In the genomic region with DNA sequence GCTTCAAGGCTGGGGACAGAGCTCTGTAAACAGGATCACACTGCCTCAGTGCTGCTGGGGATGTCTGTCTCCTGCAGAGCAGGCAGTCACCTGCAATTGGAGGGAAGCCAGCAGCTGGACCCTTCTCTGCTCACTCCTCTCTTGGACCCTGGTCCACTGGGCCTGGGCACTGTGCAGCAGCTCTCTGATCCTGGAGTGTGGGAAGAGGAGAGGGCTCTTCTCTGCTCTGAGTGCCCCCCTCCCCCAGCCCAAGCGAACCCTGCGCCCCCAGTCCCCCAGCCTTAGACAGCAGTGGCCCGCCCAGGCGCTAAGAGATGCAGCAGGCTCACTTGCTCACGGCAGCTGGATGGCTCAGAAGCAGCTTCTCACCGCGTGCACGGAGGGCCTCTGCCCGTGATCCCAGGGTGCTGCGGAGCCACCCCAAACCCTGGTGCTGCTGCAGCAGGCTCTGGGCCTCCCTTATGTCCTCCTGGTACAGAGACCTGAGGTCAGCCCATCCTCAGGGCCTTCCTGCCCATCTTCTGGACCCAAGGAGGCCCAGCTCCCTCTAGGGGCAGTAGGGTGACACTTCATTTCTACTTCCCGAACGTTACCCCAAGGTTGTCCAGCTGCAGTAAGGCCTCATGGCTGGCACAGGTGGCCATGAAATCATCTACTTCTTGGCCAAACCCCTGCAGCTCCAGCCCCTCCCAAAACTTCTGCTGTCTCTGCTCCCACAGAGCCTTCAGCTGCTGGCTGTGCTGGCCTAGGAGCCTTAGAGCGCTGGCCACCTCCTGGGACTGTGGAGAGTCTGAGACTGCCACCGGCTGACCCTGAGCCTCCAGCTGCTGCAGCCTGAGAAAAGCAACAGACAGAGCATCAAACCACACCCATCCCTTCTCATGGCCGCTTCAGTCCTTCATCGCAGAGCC, we compare ENCODE assay signal across 8 mouse cellular contexts. TPM values are rescaled to one million over a fixed set of nuclear protein-coding genes. Genes with fewer than 3 reads are reported as not detected.
DNase-seq lines count a peak whose midpoint lies in the region; ATAC-seq and TF ChIP-seq lines count a peak whose summit lies in the region.

No protein-coding gene starts in this region.

- TF ChIP-seq POLR2A in thymus, adult 2 months (IDR thresholded peaks at IDR 0.05; ENCODE audit: control insufficient read depth, extremely low read depth, insufficient read depth, low read length, poor library complexity) = no peak

- peak; percentile 16 for DNase-seq in thymus, adult 2 months
- no peak for DNase-seq in thymus, adult 18-20 months
- peak; percentile 25 for DNase-seq in cerebellum, adult 8-10 months
- DNase-seq in gastrocnemius, adult 2 months = peak; percentile 72
- DNase-seq in kidney, postnatal 25 days = peak; percentile 43 to 58
- peak; percentile 64 for DNase-seq in midbrain, embryonic 14.5 days
- DNase-seq in right cerebral cortex, postnatal 14 days = no peak

- H3K27me3 ChIP-seq in thymus, adult 2 months (ENCODE audit: control insufficient read depth, insufficient read depth, low read length) = no peaks in the 10 kb centered on the region
- no peaks in the 10 kb centered on the region for H3K27me3 ChIP-seq in midbrain, embryonic 14.5 days (ENCODE audit: control insufficient read depth, insufficient read depth, low read length)

- no peaks in the 10 kb centered on the region for H3K36me3 ChIP-seq in thymus, adult 2 months (ENCODE audit: control insufficient read depth, insufficient read depth, low read length)
- H3K36me3 ChIP-seq in midbrain, embryonic 14.5 days (ENCODE audit: control insufficient read depth, insufficient read depth, low read length) = no peaks in the 10 kb centered on the region

- 0 out of 2 replicates have a peak, but pooled peaks have one; percentile 31 for ATAC-seq in midbrain, embryonic 14.5 days (ENCODE audit: low FRiP score, low TSS enrichment)
- ATAC-seq in inflammation-experienced regulatory T-cells, adult 6 months = no peak

- intact Hi-C loops in gastrocnemius, adult 2 months (cut with DNase I) = loop anchor here (1.0 to 2.0 kb wide), 2 partner anchors 19 to 42 kb away; a partner anchor contains a TSS

- no peak overlapping the region for H3K9ac ChIP-seq in midbrain, embryonic 14.5 days (replicated peaks; ENCODE audit: low read length)

- no peak for TF ChIP-seq CTCF in thymus, adult 2 months (IDR thresholded peaks at IDR 0.05; ENCODE audit: borderline replicate concordance, control insufficient read depth, extremely low read depth, insufficient read depth, low read length, poor library complexity)
- peak; percentile 76 for TF ChIP-seq CTCF in gastrocnemius, adult 2 months (IDR thresholded peaks at IDR 0.05)

- H3K27ac ChIP-seq in thymus, adult 2 months (ENCODE audit: control insufficient read depth, insufficient read depth, low read length) = no peak overlapping the region
- H3K27ac ChIP-seq in gastrocnemius, adult 2 months = no peak overlapping the region
- H3K27ac ChIP-seq in midbrain, embryonic 14.5 days (replicated peaks; ENCODE audit: low read depth, low read length) = no peak overlapping the region

- H3K4me2 ChIP-seq in midbrain, embryonic 14.5 days (ENCODE audit: low read length) = no peak overlapping the region

- no peak overlapping the region for H3K4me3 ChIP-seq in thymus, adult 2 months (ENCODE audit: control insufficient read depth, insufficient read depth, low read length)
- no peak overlapping the region for H3K4me3 ChIP-seq in gastrocnemius, adult 2 months
- H3K4me3 ChIP-seq in midbrain, embryonic 14.5 days (replicated peaks; ENCODE audit: low read depth, low read length) = no peak overlapping the region

- H3K4me1 ChIP-seq in thymus, adult 2 months (replicated peaks; ENCODE audit: control insufficient read depth, insufficient read depth, low read length) = no peaks in the 10 kb centered on the region
- H3K4me1 ChIP-seq in midbrain, embryonic 14.5 days (ENCODE audit: control insufficient read depth, insufficient read depth, low read length) = 0 out of 2 replicates have a peak, but pooled peaks cover 2% of the 10 kb centered on the region

- H3K9me3 ChIP-seq in midbrain, embryonic 14.5 days (ENCODE audit: control insufficient read depth, low read length) = no peaks in the 10 kb centered on the region

- 73% methylated on average over 16 of the region's 16 CpGs for WGBS in thymus, adult 2 months
- 40% methylated on average over 16 of the region's 16 CpGs for WGBS in midbrain, embryonic 14.5 days

RNA-seq across cellular contexts. Expression of a gene that starts 35.6 kb away (rescaled TPM):
- 7.7 and 11.8 TPM in 2 replicates for polyA plus RNA-seq in thymus, adult 2 months (2012; rRNA removed)
- total RNA-seq in gastrocnemius, adult 2 months (2021) = 1 to 10 TPM in 1 of 2 experiments, under 1 TPM in 1; 0.99 to 1.7 TPM
- polyA plus RNA-seq in midbrain, embryonic 14.5 days (2014; fragmentation: Nextera tagmentation; extraction: Ambion mirVana) = 2.6 and 4.0 TPM in 2 replicates
- 1 to 10 TPM in 2 of 3 experiments, under 1 TPM in 1; 0.60 to 3.4 (median 2.5) TPM for polyA plus RNA-seq in inflammation-experienced regulatory T-cells, adult 6 months (2017; shearing (Covaris generic))

RNA-seq across cellular contexts. Expression of a gene that starts 41.5 kb away (rescaled TPM):
- polyA plus RNA-seq in thymus, adult 2 months (2012; rRNA removed) = 7.0 and 8.8 TPM in 2 replicates
- 1 to 10 TPM in 1 of 2 experiments, under 1 TPM in 1; 0.77 to 1.5 TPM for total RNA-seq in gastrocnemius, adult 2 months (2021)
- polyA plus RNA-seq in midbrain, embryonic 14.5 days (2014; fragmentation: Nextera tagmentation; extraction: Ambion mirVana) = 4.0 and 5.2 TPM in 2 replicates
- 1 to 10 TPM in 2 of 3 experiments, under 1 TPM in 1; 0.95 to 2.8 (median 1.4) TPM for polyA plus RNA-seq in inflammation-experienced regulatory T-cells, adult 6 months (2017; shearing (Covaris generic))

RNA-seq across cellular contexts. Expression of a gene that starts 41.5 kb away (rescaled TPM):
- 13.9 and 15.5 TPM in 2 replicates for polyA plus RNA-seq in thymus, adult 2 months (2012; rRNA removed)
- total RNA-seq in gastrocnemius, adult 2 months (2021) = 1 to 10 TPM; 1.6 to 2.4 TPM
- 16.7 and 18.7 TPM in 2 replicates for polyA plus RNA-seq in midbrain, embryonic 14.5 days (2014; fragmentation: Nextera tagmentation; extraction: Ambion mirVana)
- 10 to 100 TPM; 17.0 to 24.3 (median 22.5) TPM for polyA plus RNA-seq in inflammation-experienced regulatory T-cells, adult 6 months (2017; shearing (Covaris generic))

Comparison
In these comparisons a context has a peak if more than half of its experiments do, and no peak if none do; other contexts are left out.
1. DNase-seq: peak in thymus, adult 2 months (single experiment), cerebellum, adult 8-10 months (single experiment), gastrocnemius, adult 2 months (single experiment), kidney, postnatal 25 days (2 of 2) and midbrain, embryonic 14.5 days (single experiment); none in thymus, adult 18-20 months (0 of 2) and right cerebral cortex, postnatal 14 days (single experiment).